Mouse (Mus musculus): ENCODE results near the gene Ebf1.

Gene Ebf1

DNA sequence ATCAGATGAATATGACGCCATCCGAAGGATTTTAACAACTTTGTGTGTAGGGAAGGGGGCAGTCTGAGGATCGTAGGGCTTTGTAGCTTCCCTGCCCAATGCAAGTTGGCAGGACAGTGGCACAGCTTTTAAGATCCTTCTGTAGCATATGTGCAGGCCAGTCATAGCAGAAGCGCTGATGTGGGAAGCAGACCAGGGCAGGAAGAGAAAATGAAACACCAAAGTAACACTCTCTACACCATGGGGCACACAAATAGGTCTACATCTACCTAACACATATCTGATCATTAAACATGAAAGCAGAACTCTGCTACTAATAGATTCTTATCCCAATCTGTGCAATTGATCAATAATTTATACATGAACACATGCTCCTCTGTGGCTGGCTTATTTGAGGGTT is 277.7 kb downstream of the Ebf1 start:
- DNase-seq (ENCODE audit: low spot score in 2 of 2) = no peak

DNA sequence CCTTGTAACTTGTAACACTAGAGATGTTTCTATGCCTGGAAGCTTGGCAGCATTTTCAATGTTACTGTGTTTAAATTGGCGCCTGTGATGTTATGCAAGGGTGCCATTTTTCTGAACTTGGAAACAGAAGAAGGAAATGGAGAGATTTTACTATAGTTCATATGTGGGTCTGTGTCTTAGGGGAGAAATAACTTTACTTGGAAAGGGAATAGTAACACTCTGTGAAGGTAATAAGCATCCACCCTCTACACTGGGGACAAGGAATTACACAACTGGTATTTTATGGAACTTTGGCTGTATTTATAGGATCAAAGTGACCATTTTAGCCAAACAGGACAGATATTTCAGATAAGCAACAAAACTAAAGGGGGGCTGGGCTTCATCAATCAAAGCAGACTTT is 278.8 kb downstream of the Ebf1 start:
- DNase-seq (ENCODE audit: low spot score in 2 of 2) = no peak

DNA sequence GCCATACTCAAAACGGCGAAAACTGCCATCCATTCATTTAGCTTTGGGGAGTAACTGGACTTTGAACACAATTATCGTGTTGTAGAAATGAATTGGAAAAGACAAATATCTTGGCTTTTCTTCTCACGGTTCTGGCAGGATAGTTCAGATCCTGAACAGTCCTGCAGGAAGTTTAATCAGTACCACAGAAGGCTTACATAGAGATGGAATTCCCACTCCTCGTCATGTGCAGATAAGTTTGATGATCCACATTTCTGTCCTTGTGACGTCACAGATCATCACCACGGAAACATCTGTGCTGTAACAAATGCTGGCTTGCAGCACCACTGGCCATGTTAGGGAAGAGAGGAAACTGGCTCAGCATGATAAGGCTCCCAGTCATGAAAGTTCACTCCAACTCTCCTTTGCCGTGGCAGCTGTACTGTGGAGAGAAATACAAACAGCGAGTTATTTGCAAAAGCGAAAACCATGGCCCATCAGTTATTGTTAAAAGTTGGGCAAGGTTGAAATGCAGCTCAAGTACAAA is 280.1 kb downstream of the Ebf1 start:
- no peak for DNase-seq (ENCODE audit: low spot score in 2 of 2)

DNA sequence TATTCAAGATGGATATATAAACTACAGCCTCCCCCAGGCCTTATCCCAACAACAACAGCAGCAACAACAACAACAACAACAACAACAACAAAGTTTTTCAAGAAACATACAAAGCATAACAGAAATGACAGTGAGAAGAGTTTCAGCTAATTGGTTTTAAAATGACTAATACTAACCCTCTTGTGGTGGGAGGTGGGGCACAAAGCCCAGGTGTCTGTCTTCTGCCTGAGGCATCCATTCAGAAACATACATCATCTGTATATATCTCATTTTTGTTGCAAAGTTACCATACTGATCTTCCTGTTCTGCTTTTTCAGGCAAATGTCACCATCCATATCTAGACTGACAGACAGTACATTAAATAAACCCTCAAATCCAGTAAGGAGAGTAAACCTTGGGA is 282.4 kb downstream of the Ebf1 start:
- no peak for DNase-seq (ENCODE audit: low spot score in 2 of 2)

DNA sequence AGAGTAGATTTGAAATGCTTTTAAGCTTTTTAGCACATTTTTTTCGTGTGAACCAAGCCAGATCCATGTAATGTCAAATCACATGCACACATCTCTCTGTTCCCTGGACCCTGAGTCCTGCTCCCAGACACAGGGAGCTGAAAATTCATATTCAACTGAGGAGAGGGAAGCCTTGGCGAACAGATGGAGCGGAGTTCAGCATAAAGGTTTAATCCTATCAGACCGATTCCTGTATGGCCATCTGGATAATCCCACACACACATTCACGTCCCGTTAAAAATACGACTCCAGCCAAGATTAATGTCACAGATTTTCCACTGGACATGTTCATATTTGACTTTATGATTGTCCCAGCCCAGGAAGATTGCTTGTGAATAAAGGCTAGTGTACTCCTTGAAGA is 282.8 kb downstream of the Ebf1 start:
- no peak for DNase-seq (ENCODE audit: low spot score in 2 of 2)

DNA sequence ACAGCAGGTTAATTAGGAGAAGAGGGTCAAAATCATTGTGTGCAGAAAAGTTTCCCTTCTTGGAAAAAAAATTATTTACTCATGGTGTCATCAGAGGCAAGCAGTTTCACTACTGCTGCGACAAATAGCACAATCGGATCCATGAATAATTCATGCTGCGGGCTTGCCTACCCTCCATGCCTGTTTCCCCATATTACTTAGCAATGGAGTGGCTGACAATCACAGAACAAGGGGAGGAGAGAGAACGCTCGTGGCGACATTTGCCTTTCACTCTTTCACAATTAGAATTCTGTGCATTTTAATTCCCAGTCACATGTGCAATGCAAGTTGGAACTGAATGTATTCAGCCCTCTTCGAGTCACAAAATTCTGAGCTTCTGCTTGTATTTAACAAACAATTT is 283.4 kb downstream of the Ebf1 start:
- no peak for DNase-seq (ENCODE audit: low spot score in 2 of 2)

DNA sequence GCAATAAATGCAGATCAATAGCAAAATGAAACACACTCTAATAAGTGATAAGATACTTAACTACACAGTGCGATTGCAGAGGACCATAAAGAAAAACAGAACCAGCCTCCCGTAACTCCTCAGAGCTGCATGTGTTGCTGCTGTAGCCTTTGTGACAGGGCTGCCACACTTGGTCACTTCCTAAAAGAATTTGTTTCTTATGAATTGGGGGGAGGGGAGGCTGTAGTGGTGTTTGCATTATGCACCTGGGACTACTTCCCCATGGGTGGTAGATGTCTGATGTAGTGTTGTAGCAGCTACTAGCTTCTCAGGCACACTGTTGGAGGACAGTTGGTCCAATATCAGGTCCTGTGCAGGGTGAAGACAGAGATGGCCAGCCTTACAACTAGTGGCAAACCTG is 284.6 kb downstream of the Ebf1 start:
- DNase-seq (ENCODE audit: low spot score in 2 of 2) = no peak

DNA sequence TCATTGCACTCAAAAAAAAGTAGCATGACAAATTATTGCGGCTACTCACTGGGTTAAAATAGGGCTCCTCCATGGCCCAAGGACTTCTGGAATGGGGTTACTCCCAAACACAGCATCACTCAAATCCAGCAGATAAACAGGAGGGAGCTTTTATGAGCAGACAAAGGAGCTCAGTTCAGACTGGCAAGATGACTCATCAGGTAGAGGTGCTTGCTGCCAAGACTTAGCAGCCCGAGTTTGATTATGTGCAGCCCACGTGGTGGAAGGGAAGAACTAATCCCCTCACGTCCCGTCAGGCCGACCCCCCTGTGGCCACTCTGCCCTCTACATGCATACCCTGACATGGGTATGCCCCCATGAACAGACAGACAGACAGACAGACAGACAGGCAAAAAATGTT is 285.0 kb downstream of the Ebf1 start:
- DNase-seq (ENCODE audit: low spot score in 2 of 2) = no peak

DNA sequence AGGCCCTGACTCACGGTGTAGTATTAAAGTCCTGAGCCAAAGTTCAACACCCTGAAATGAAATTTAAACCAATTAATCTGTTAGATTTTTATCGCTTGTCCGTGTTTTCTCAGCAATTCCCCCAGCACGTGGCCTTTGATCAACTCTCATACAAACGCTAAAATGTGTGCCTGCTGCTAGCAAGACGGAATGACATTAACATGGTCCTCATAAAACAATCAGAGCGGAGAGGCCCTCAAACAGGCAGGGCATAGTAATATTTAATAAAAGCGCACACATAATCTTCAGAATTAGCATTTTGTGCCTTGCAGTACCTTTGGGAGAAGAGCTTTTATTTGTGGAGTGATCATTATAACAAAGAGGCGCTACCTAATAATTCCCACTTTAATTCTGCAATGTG is 287.0 kb downstream of the Ebf1 start:
- no peak for DNase-seq (ENCODE audit: low spot score in 2 of 2)

DNA sequence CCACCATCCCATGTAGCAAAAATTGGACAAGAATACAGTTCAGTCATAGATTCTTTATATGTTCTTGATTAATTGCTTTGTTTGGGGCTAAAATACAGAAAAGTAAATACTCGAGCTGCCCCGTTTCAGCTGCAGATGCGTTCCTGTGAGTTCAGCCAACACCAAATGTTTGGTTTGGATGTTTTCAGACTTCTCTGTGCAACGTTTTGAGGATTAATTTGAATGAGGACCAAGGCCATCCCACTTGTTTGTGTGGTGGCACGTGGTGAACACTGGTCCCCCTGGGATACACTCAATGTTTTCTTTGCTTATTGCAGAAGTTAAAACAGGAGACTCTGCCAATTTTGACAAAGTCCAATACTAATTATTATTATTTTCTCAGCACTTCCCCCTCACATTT is 289.3 kb downstream of the Ebf1 start:
- DNase-seq (ENCODE audit: low spot score in 2 of 2) = no peak

DNA sequence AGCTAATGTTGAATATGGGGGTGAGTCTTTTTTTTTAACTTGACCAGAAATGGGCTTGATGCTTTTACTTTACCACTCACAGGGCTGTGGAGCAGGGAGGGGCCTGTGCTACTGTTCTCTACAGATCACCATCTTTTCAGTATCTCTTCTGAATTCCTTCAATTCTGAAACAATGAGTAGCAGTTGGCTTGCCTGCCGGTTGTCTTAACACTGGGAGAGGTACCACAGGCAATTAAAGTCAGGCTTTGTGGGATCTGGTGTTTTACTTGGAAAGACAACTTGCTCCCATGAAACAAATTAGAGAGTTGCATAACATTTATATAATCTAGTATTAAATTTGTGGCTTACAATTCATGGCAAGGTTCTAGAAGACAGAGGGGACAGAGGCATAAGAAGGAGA is 294.6 kb downstream of the Ebf1 start:
- no peak for DNase-seq (ENCODE audit: low spot score in 2 of 2)

DNA sequence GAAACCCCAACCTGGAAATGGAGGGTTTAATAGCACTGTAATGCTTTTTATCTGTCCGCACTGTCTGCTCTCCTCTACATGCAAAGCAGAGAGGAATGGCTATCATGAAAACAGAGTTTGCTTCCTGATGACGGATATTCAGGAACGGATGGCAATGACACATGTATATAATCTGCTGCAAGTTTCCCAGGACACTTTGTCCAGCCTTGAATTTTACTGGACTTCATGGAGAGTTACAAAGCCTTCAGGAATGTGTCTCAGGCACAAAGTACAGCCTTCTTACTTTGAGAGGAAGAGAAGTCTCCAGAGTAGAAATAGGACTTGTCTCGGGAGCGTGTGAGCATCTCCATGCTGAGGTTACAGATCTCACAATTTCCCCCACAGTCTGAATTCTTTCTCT is 296.7 kb downstream of the Ebf1 start:
- no peak for DNase-seq (ENCODE audit: low spot score in 2 of 2)

DNA sequence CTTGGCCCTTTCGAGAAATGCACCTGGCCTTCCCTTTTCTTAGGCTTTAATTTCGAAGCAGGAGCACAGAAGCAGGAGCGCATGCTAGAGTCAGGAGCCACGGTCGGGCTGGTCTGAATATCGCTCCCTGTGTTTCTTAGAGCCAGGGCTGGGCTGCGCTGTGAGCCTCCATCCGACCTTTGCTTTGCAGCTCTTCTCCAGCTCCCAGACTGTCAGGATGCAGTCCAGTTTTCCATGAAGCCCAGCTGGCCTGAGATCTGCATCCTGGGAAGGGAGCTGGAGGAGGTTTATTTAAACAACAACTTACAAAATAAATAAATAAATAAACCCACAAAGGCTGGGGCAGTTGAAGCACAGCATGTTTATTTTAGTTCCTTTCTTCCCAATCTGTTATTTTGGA is 299.9 kb downstream of the Ebf1 start:
- no peak for DNase-seq (ENCODE audit: low spot score in 2 of 2)

DNA sequence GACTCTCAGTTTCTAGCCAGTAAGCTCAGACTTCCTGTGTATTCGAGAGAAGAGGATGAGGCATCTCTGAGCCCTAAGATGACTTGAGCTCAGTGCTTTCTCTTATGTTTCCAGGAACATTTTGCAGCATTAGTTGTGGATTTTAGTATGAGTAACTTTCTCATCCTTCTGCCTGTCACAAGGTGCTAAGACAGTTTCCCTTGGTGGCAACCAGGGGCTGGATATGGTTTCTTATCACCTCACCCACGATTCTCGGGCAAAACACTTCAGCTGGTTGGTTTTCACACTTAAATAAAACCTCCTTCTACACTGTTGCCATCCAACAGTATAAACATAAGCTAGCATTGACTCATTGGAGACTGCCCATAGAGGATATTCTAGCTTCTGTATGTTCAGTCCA is 306.0 kb downstream of the Ebf1 start:
- peak in 1 of 2 experiments; percentile 7 for DNase-seq (ENCODE audit: low spot score in 2 of 2)

DNA sequence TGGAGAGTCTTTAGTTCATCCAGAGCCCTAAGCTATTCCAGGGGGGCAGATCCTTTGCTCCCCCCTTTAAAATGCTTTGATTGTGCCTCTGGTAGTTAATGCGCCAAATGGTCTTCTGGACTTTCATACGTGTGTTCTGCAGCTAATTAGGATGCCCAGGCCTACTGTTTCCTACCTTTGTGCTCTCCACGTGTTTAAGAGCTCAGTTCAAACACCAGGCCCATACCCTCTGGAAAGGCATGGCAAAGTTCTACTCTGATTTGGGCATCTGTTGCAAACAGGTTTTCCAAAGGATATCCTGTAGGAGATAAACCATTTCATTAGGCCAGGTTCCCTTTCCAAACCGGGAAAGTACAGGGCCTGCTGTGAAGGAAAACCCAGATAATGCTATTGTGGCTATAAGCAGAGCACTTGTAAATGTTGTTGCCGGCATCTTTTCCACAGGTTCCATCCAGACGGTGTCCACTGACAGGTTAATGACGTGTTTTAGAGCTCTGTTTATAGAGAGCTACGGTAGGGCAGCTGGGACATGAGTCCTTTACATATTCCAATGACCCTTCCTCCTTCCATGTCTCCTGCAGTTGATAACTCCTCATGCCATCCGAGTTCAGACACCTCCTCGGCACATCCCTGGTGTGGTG is 306.9 kb downstream of the Ebf1 start:
- DNase-seq (ENCODE audit: low spot score in 2 of 2) = no peak

DNA sequence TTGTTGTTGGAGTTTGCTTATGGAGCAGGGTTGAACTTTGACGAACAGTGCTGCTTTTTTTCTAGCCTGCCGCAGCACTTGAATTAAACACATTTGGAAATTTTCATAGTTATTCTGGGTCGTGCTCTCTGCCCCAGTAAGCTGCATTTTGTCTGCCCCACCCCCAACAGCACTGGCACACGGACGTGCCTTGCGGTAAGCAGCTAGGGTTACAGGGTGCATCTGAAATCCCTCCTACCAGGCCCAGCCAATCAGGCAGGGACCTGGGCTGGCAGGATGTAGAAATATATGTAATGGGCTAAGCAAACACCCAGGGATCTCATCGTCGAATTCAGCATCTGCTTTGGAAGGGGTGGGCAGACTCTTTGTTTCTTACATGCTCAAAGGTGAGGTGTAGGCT is 307.8 kb downstream of the Ebf1 start:
- DNase-seq (ENCODE audit: low spot score in 2 of 2) = no peak

DNA sequence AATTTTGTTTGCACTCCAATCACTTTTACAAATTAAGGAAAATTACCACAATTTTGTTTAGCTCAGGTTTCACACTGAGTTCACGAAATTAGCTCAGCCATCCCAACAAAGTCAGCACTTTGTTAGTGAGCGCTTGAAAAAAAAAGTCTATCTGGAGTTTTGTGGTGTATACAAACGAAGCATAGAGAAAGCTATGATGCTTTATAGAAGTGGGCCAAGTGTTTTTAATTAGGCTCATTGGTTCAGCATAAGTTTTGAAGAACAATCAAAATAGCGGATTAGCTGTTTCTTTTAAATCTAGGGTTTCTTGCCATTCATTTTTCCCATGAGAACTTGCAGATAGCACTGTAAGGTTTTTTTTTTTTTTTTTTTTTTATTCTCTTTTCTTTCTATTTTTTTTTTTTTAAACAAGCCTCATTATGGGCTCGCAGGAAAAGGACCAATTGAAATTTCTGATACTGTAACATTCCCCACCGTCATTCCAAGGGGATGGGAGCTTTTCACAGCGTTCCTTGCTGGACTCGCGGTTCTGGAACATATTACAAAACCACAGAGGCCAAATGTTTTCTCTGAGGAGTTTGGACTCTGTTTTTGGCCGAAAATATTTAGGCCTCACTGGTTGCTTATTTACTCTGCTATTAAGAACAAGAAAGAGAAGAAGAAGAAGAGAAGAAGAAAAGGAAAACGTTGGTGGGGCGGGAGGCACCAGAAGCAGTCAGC is 308.8 kb downstream of the Ebf1 start:
- DNase-seq (ENCODE audit: low spot score in 2 of 2) = no peak

DNA sequence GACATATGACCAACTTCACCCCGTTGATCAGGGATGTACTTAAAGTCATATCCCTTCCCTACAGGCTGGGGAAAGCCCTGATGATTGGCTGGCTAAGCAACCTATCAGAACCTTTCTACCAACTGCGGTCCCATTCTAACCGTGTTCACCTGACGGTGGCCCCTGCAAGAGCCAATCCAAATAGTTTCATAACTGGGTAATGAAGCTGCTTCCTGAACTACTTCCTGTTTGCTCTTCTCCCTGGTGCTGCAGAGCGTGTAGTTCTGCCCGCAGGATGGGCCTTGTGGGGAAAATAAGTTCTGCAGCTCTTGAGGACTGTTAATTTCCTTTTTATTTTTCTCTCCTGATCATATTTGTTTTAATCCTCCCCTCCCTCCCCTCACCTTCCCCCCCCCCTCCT is 311.3 kb downstream of the Ebf1 start:
- no peak for DNase-seq (ENCODE audit: low spot score in 2 of 2)

DNA sequence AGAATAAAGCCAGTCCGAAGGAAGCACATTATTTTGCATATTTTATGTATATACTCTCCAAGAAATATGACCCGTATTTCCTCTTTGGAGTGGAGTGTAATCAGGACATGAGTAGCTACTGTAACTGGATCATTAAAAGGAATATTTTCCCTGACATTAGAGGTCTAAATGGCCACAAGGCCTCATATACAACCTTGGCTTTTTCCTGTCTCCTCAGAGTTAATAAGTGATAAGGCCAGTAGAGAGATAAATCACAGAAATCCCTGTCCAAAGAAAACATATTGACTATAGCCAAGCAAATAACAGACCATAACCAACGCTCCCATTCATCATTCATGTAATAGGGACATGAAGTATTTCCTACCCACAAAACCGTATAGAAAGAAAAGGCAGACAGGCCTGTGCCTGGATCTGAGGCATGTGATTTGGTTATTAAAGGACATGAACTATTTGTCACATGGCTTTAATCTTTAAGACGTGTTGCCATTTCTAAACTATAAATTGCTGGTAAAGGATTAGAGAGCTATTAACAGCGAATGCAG is 315.9 kb downstream of the Ebf1 start:
- no peak for DNase-seq (ENCODE audit: low spot score in 2 of 2)

DNA sequence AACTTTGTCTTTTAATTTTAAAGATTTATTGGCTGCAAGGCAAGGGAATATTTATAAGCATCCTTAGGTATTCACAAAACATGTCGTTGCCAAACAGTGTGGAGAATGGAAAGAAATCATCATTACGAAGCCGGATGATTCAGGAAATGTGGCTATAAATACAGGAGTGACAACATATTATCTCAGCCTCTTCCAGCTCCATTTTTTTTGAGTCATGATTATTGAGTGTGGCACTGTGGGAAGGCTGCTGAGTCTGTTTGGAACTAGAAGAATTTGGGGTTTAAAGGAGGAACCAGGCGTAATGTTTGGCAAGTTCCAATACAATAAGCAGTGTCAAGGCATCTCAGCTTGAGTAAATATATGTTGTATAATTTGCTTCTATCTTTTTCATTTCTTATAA is 326.7 kb downstream of the Ebf1 start:
- no peak for DNase-seq (ENCODE audit: low spot score in 2 of 2)

DNA sequence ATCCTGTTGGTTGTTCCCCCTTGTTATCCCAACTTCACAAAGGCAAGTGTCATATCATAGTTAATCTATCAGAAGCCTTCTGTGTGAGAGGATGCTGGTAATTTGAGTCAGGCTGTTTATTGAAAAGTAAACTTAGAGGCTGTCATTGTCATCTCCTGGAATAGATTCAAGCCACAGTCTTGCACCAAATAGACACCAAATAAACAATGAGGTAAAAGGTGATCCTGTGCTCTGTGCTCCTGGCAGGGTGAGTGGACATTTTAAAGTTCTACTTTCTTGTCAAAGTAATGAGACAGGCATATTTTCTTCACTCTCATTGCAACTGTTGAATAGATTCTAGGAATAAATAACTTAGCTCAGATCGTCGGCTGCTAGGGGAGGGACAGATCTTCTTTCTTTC is 327.3 kb downstream of the Ebf1 start:
- no peak for DNase-seq (ENCODE audit: low spot score in 2 of 2)

DNA sequence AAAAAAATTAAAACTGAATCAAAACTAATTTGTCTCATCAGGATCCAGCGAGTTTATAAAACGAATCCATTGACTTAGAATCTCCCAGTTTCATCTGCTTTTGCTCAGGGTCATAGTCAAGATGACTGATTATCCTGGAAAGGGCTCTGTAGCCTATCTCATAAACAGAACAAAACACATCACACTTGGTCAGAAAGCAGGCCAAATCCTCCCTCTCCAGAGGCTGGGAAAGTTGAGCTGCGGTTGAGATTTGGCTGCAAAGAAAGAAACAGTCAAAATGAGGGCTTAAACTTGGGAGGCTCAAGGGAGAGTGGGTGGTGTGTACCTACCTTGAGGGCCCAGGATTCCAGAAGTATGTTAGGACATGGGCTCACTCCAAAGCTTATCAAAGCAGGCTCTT is 329.5 kb downstream of the Ebf1 start:
- DNase-seq (ENCODE audit: low spot score in 2 of 2) = no peak

DNA sequence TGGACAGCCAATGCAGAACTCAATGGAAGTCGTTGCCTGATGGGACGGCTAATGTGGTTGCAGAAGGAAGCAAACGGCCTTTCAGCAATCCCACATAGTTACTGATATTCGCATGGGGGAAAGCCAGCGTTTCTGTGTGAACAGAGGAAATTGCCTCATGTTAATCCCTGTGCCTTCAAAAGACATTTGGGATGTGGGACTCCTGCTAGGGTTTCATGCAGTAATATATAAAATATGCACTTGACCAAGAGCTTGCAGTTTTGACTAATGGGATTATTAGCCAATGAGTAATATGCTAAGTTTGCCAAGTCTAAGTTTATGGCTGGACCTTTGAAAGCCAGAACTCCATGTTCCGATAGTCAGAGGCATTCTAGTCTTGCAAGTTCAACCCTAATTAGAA is 331.4 kb downstream of the Ebf1 start:
- DNase-seq (ENCODE audit: low spot score in 2 of 2) = no peak

Measured in frontal cortex, postnatal 25 days (tissue).